Mouse (Mus musculus) heart, adult 10 weeks (tissue): ENCODE data around the gene Smyd2. TPM values are rescaled to one million over a fixed set of nuclear protein-coding genes. Genes with fewer than 3 reads are reported as not detected.

Experiments
- polyA plus RNA-seq: library from polyadenylated mRNA; stranded (reverse); fragments of 350-450 nt; fragmentation: Illumina TruSeq; extraction: RNeasy Lipid Tissue Mini Kit (QIAGEN cat#74804); gene quantifications from one replicate; pipeline ENCODE4 v1.2.3, GENCODE M21; 2014; ENCODE audit warnings: low read depth, low replicate concordance

Smyd2 gene
- 107 TPM for polyA plus RNA-seq

GRCm38 (mm10) chr1:189921818-189922592, at the start of gene Smyd2:
Gene Smyd2 (minus strand): TSS chr1:189922363.

Other genes with a start within 250 kb of the Smyd2 start
- 6.1 TPM for gene Cenpf, start 234.3 kb downstream of the Smyd2 start, polyA plus RNA-seq
- 12.7 TPM for gene Ptpn14, start 194.1 kb downstream of the Smyd2 start, polyA plus RNA-seq
- 27.6 TPM for gene Prox1, start 248.4 kb upstream of the Smyd2 start, polyA plus RNA-seq